Mouse (Mus musculus): ENCODE data around the gene Ctf2.
"Not testable (repeated sequence)": the region's sequence is repeated elsewhere in the genome, so short reads cannot be mapped to it uniquely, and the experiment has no call there.

Ctf2 gene

DNA sequence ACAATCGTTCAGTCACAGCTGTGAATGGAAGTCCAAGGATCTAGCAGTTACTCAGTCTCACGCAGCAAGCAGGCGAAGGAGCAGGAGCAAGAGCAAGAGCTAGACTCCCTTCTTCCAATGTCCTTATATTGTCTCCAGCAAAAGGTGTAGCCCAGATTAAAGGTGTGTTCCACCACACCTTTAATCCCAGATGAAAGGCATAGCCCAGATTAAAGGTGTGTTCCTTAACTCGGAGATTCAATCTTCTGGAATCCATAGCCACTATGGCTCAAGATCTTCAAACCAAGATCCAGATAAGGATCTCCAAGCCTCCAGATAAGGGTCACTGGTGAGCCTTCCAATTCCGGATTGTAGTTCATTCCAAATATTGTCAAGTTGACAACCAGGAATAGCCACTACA, at the start of gene Ctf2:
Ctf2 (minus strand) TSS at position 101 of the 400 bp plus-strand sequence.
- CTCF ChIA-PET: not testable (repeated sequence)

- CTCF ChIA-PET: interaction anchor here (0.6 kb wide), 1 partner anchor 82 kb away, joined by 3 read pairs; no protein-coding TSS in a partner anchor
These were observed 46.4 kb upstream of the Ctf2 start for GRCm38 (mm10) chr7:127778350-127778749.

- CTCF ChIA-PET: no interaction called here
These were observed 45.7 kb upstream of the Ctf2 start for GRCm38 (mm10) chr7:127777474-127778266.

- CTCF ChIA-PET: no interaction called here
These were observed 45.0 kb upstream of the Ctf2 start for GRCm38 (mm10) chr7:127776878-127777473.

DNA sequence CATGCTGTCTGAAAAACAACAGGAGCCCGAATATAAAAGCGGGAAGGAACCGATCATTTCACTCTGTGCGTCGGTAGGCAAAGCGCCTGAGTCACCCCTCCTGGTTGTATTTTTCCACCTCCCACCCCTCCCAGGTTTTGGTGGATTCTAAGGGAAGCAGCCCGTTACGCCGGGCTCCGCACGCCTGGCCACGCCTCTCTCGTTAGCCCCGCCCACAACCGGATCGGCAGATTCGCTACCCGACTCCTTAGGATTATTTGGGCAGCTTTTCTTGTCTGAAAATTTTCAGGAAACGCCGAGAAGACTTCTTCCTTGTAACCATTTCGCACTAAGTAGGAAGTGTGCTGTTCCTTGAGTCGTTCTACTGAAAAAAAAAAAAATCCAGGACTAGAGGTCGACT, 44.5 kb upstream of the Ctf2 start, which contains the start of gene Setd1a:
Setd1a (plus strand) TSS at position 245 of the 400 bp plus-strand sequence.
- CTCF ChIA-PET: interaction anchor here (0.7 kb wide), 1 partner anchor 206 kb away, joined by 9 read pairs; no protein-coding TSS in a partner anchor

GRCm38 (mm10) chr7:127775837-127776236, 43.9 kb upstream of the Ctf2 start:
- CTCF ChIA-PET: interaction anchor here (0.7 kb wide), 1 partner anchor 207 kb away, joined by 9 read pairs; no protein-coding TSS in a partner anchor

DNA sequence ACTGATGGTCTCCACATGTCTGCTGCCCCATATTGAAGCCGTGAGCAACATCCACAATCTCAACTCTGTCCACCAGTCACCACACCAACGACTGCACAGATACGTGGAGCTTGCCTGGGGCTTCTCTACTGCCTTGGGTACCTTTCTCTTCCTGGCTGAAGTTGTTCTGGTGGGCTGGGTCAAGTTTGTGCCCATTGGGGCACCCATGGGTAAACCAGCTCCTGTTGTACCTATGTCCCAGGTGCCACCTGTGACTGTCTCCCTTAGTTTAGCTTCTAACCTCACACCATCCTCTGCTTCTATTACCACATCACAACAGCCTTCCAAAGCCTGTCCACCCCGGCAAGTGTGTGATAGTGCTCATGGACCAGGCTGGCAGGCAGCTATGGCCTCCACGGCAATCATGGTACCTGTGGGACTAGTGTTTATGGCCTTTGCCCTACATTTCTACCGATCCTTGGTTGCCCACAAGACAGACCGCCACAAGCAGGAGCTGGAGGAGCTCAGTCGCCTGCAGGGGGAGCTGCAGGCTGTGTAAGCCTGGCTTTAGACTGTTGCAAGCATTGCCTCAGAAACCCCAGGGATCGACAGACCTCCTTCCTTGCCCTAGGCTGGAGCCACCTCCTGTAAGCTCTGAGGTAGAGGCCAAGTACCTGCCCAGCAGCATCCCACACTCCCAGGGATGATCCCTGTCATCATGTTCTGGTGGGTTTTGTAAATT, 41.9 kb upstream of the Ctf2 start:
- CTCF ChIA-PET: interaction anchor here (0.5 kb wide), 1 partner anchor 92 kb away, joined by 3 read pairs; no protein-coding TSS in a partner anchor

DNA sequence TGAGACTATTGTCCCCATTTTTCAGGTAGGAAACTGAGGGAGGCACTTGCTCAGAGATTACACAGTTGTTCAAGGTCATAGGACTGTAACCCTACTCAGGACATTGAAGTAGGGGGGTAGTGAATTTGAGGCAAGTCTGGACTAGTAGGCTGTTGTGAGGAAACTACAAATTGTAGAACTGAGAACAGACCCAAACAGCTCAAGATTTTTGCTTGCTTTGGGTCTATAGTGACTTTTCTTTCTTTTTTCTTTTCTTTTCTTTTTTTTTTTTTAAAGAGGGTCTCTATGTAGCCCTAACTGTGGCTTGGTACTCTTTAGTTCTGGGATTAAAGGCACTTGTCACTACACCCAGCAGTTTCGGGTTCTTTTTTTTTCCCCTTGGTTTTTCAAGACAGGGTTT, 40.6 kb upstream of the Ctf2 start:
- CTCF ChIA-PET: interaction anchor here (0.7 kb wide), 1 partner anchor 245 kb away, joined by 3 read pairs; no protein-coding TSS in a partner anchor

GRCm38 (mm10) chr7:127772080-127772479, 40.1 kb upstream of the Ctf2 start:
- CTCF ChIA-PET: no interaction called here

DNA sequence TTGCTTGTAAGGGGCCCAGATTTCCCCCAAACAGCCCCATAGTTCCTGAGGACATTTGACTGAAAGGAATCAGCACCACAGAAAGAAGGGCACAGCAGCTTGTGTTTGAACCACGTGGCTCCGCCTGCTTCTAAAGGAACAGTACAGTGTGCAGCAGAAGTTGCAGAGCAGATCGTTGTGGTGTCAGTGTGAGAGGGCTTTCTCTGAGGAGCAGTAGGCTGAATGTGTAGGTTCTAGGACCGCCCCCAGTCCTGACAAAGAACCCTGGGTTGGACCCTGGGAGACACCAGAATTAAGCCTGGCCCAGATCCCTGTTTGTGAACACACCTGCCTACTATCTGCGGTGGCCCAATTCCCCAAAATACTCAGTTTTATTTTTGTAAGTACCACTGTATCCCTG, 39.3 kb upstream of the Ctf2 start:
- CTCF ChIA-PET: no interaction called here

DNA sequence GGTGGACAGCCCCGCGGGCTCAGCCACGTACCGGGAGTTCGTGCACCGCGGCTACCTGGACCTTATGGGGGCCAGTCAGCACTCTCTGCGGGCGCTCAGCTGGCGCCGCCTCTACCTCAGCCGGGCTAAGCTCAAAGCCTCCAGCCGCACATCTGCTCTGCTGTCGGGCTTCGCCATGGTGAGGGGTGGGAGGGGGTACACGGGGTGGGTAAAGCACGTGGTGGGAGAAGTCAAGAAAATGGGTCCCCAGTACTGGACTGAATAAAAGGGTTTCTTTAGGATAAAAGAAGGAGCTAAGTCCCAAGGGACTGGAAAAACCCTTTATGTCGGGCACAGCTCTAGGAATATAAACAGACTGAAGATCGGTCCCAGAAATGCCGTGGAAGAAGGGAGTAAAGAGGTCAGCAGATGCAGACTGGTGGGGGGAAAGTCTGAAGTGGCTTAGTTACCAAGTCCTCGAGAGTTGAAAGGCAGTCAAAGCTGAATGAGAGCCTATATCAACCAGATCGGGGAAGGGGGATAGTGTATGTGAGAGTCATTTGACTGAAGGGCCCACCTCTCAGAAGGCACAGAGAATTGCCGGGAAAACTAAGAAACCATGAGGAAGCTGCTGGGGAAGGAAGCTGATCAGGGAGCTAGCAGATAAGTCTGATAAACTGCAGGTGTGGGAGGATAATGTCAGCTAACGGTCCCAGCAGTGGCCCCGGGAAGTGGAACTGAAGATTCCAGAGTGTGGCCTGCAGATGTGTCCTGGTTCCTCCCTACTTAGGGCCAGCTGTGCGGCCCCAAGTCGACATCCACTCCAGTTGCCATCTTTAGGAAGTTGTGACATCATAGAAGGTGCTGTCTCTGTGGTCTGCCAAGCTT, 38.3 kb upstream of the Ctf2 start:
- CTCF ChIA-PET: no interaction called here

- CTCF ChIA-PET: no interaction called here
These were observed 37.7 kb upstream of the Ctf2 start, which contains the start of gene Orai3 for GRCm38 (mm10) chr7:127769651-127770038. Gene Orai3 (plus strand): TSS chr7:127769815.

- CTCF ChIA-PET: no interaction called here
These were observed 37.1 kb upstream of the Ctf2 start for GRCm38 (mm10) chr7:127768997-127769593.

- CTCF ChIA-PET: no interaction called here
These were observed 36.5 kb upstream of the Ctf2 start for GRCm38 (mm10) chr7:127768346-127768996.

DNA sequence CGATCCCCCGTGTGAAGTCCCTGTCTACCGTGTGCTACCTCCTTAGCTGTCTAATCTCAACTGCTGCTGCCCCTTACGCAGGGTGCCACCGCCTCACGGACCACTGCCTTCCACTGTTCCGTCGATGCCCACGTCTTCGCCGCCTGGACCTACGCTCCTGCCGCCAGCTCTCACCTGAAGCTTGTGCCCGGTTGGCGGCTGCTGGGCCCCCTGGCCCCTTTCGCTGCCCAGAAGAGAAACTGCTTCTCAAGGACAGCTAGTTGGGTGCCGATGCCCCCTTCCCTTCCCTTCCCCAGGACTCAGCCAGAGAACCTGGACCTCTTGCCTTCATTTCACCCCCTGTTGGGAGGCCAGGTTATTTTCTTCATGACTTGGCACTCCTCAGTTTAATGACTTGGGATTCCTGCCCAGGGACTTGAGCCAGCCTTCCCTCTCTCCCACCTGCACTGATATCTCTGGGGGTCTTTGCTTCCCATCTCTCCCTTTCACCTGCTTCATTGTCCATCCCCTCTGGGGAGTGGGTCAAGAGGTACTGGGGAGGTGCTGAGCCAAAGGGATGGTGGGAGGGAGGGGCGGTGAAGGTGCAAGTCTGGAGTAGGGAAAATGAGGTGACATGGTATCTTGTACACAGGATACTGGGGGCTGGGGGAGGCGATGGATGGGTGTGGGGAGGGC, 35.8 kb upstream of the Ctf2 start:
- CTCF ChIA-PET: interaction anchor here (0.5 kb wide), 1 partner anchor 1561 kb away, joined by 3 read pairs; no protein-coding TSS in a partner anchor

DNA sequence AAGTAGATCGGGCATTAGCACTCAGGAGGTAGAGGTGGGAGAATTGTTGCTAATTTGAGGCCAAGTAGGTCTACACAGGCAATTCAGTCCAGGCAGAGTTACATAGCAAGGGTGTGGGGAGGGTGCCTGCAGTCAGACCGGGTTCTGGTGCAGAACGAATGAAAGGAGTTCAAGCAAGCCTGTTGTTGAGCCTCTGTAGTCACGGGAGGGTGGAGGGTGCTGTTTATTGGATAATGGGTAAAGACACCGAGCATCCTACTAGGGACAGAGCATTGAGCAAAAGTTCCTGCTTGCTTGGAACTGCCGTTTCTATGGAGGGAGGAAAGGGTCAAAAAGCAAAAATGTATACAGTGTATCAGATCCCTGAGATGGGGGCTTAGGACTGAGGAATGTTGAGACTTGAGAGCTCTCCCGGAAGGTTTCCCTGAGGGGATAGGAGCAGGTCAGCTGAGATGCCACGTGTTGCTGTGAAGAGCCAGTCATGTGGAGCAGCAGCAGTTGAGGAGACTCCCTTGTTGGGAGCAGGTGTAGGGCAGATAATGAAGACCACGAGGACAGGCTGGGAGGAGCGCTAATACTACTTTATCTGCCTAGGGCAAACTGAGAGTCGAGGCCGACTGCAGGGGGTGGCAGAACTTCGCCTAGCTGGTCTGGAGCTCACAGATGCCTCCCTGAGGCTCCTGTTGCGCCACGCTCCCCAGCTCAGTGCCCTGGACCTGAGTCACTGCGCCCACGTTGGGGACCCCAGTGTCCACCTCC, 35.1 kb upstream of the Ctf2 start:
- CTCF ChIA-PET: interaction anchor here (0.5 kb wide), 1 partner anchor 1560 kb away, joined by 3 read pairs; no protein-coding TSS in a partner anchor

DNA sequence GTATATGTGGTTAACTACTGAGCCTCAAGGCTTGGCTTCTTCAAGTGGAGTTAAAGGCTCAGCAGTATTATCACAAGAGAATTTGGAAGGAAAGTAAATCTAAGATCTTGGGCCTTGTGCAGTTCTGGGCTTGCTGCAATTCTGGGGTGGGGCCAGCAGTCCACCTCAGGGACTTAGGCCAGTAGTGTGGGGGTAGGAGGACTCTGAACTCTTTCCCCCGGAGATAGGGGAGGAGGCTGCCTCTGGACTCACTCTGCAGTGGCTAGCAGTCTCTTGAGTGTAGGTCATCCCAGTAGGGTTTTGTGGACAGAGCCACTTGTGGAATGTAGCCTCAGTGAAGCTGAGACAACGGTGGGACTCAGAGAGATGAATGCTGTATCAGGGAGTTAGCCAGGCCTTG, 33.8 kb upstream of the Ctf2 start:
- CTCF ChIA-PET: no interaction called here

DNA sequence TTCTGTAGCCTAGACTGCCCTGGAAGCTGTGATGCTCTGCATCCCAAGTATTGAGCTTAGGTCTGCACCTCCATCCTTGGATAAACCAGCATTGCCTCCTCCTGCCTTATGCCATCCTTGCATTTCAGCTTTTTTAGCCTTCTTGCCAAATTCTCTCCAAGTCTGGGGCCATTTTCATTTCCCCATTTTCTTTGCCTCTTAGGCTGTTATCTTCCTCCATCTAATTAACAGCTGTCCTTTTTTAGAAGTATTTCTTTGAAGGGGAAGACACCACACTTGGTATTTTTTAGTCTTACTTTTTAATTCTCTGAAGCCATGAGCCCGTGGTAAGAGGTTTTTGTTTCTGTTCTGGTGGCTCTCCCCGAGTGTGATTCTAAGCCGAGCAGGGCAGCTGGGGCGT, 31.7 kb upstream of the Ctf2 start:
- CTCF ChIA-PET: interaction anchor here (0.5 to 1.0 kb wide), 2 partner anchors 16 to 857 kb away, joined by 3 read pairs; no protein-coding TSS in a partner anchor

DNA sequence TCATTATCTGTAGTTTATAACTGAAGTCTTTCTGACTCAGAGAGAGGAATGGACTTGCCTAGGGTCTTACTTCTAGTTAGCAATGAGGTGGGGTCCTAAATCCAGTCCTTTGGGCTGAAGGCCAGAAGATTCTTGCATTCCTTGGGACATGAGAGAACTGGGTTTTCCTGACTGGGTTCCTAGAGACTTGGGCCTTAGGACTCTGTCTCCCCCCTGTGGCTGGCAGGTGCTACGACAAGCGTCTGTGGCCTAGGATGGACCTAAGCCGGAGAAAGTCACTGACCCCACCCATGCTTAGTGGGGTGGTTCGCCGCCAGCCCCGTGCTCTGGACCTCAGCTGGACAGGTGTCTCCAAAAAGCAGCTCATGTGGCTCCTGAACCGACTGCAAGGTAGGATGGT, 29.1 kb upstream of the Ctf2 start:
- CTCF ChIA-PET: interaction anchor here (0.6 to 0.7 kb wide), 2 partner anchors 228 to 283 kb away, joined by 4 read pairs; no protein-coding TSS in a partner anchor
